Mouse (Mus musculus) kidney, embryonic 15.5 days (tissue): Measurements from ENCODE around the gene Mgmt. TPM values are rescaled to one million over a fixed set of nuclear protein-coding genes. Genes with fewer than 3 reads are reported as not detected.

Experiments used
- ATAC-seq: fragments of 200-750 bp; cut with Nextera tagmentation; replicated peaks from 2 replicates; pipeline ENCODE4 v1.8.0; 2017; ENCODE audit warnings: moderate TSS enrichment; ENCODE audit not compliant: low FRiP score
- H3K27ac ChIP-seq: fragments of 300-500 bp; sonication (generic); 2 replicates; pipeline ENCODE4 v1.5.1; 2015; ENCODE audit warnings: mild to moderate bottlenecking, inconsistent platforms
- H3K27me3 ChIP-seq: fragments of 300-500 bp; sonication (generic); 2 replicates; pipeline ENCODE4 v1.6.1; 2015; ENCODE audit warnings: inconsistent platforms
- H3K36me3 ChIP-seq: fragments of 300-500 bp; sonication (generic); 2 replicates; pipeline ENCODE4 v1.6.1; 2015; ENCODE audit warnings: inconsistent platforms
- H3K4me1 ChIP-seq: fragments of 300-500 bp; sonication (generic); 2 replicates; pipeline ENCODE4 v1.6.1; 2015; ENCODE audit warnings: inconsistent platforms
- H3K4me2 ChIP-seq: fragments of 300-500 bp; sonication (generic); 2 replicates; pipeline ENCODE4 v1.6.1; 2015; ENCODE audit warnings: moderate library complexity, mild to moderate bottlenecking, inconsistent platforms
- H3K4me3 ChIP-seq: fragments of 300-500 bp; sonication (generic); replicated peaks from 2 replicates; pipeline ENCODE4 v1.5.1; 2015; ENCODE audit warnings: mild to moderate bottlenecking, inconsistent platforms
- H3K9ac ChIP-seq: fragments of 300-500 bp; sonication (generic); 2 replicates; pipeline ENCODE4 v1.6.1; 2015; ENCODE audit warnings: mild to moderate bottlenecking, inconsistent platforms
- H3K9me3 ChIP-seq: fragments of 300-500 bp; sonication (generic); replicated peaks from 2 replicates; pipeline ENCODE4 v1.6.1; 2016; ENCODE audit warnings: inconsistent platforms
- WGBS: fragments of 180-500 bp; shearing (Covaris S2); methylation state at CpG from one replicate; pipeline ENCODE4 v1.1.7; 2015; ENCODE audit warnings: mixed read lengths; 5-methylcytosine and 5-hydroxymethylcytosine counted together
- polyA plus RNA-seq: library from polyadenylated mRNA; unstranded; fragments of >200 nt; fragmentation: Nextera tagmentation; extraction: Ambion mirVana; gene quantifications from 2 replicates; pipeline ENCODE4 v1.2.1, GENCODE M21; 2015

The Mgmt gene
- polyA plus RNA-seq, 1 experiment from 2014 or later: 5.8 TPM

GRCm38 (mm10) chr7:137087136-137087535 lies 192.7 kb downstream of the Mgmt start:
- H3K4me2 ChIP-seq: no peak overlapping the region
- no peaks in the 10 kb centered on the region for H3K9me3 ChIP-seq
- H3K27me3 ChIP-seq: no peaks in the 10 kb centered on the region; the same call in none of the 2 replicates
- peaks cover 30% of the 10 kb centered on the region for H3K4me1 ChIP-seq
- no peak overlapping the region for H3K27ac ChIP-seq
- 50% methylated on average over 6 of the region's 6 CpGs for WGBS
- H3K36me3 ChIP-seq: no peaks in the 10 kb centered on the region
- no peak overlapping the region for H3K9ac ChIP-seq
- no peak for ATAC-seq
- H3K4me3 ChIP-seq: no peak overlapping the region

- H3K27ac ChIP-seq: no peak overlapping the region
- H3K9me3 ChIP-seq: no peaks in the 10 kb centered on the region
- no peaks in the 10 kb centered on the region for H3K36me3 ChIP-seq
- peaks cover 27% of the 10 kb centered on the region for H3K4me1 ChIP-seq
- no peak overlapping the region for H3K4me2 ChIP-seq
- WGBS: 91% methylated on average over 6 of the region's 6 CpGs
- H3K27me3 ChIP-seq: no peaks in the 10 kb centered on the region; the same call in none of the 2 replicates
- H3K9ac ChIP-seq: no peak overlapping the region
- no peak overlapping the region for H3K4me3 ChIP-seq
- no peak for ATAC-seq
Measured at GRCm38 (mm10) chr7:137088141-137088540, 193.7 kb downstream of the Mgmt start.

- H3K4me1 ChIP-seq: no peaks in the 10 kb centered on the region
- no peak overlapping the region for H3K4me3 ChIP-seq
- no peaks in the 10 kb centered on the region for H3K27me3 ChIP-seq
- H3K9me3 ChIP-seq: no peaks in the 10 kb centered on the region
- no peak overlapping the region for H3K27ac ChIP-seq
- H3K4me2 ChIP-seq: no peak overlapping the region
- ATAC-seq: no peak
- no peak overlapping the region for H3K9ac ChIP-seq
- WGBS: 95% methylated on average over 1 of the region's 1 CpGs
- H3K36me3 ChIP-seq: no peaks in the 10 kb centered on the region
Measured at GRCm38 (mm10) chr7:137094551-137094950, 200.1 kb downstream of the Mgmt start.

GRCm38 (mm10) chr7:137095702-137096101 lies 201.3 kb downstream of the Mgmt start:
- no peak overlapping the region for H3K27ac ChIP-seq
- no peak overlapping the region for H3K4me3 ChIP-seq
- H3K4me1 ChIP-seq: no peaks in the 10 kb centered on the region
- ATAC-seq: no peak
- H3K27me3 ChIP-seq: no peaks in the 10 kb centered on the region
- WGBS: 89% methylated on average over 1 of the region's 1 CpGs
- no peak overlapping the region for H3K9ac ChIP-seq
- no peak overlapping the region for H3K4me2 ChIP-seq
- H3K36me3 ChIP-seq: no peaks in the 10 kb centered on the region
- H3K9me3 ChIP-seq: no peaks in the 10 kb centered on the region

GRCm38 (mm10) chr7:137099766-137100165 lies 205.4 kb downstream of the Mgmt start:
- Histone ChIP-seq H3K27me3 (no peaks in the 10 kb centered on the region), H3K4me3 (no peak overlapping the region), H3K9me3 (no peaks in the 10 kb centered on the region), H3K36me3 (no peaks in the 10 kb centered on the region), H3K27ac (no peak overlapping the region), H3K4me2 (no peak overlapping the region), H3K4me1 (no peaks in the 10 kb centered on the region), H3K9ac (no peak overlapping the region)
- 84% methylated on average over 3 of the region's 3 CpGs for WGBS
- no peak for ATAC-seq

GRCm38 (mm10) chr7:137102606-137103195 lies 208.3 kb downstream of the Mgmt start:
- H3K27me3 ChIP-seq: no peaks in the 10 kb centered on the region
- H3K4me1 ChIP-seq: no peaks in the 10 kb centered on the region
- H3K36me3 ChIP-seq: no peaks in the 10 kb centered on the region
- H3K9ac ChIP-seq: no peak overlapping the region
- no peak for ATAC-seq
- H3K4me3 ChIP-seq: no peak overlapping the region
- no peak overlapping the region for H3K4me2 ChIP-seq
- WGBS: 87% methylated on average over 10 of the region's 10 CpGs
- no peaks in the 10 kb centered on the region for H3K9me3 ChIP-seq
- no peak overlapping the region for H3K27ac ChIP-seq

DNA sequence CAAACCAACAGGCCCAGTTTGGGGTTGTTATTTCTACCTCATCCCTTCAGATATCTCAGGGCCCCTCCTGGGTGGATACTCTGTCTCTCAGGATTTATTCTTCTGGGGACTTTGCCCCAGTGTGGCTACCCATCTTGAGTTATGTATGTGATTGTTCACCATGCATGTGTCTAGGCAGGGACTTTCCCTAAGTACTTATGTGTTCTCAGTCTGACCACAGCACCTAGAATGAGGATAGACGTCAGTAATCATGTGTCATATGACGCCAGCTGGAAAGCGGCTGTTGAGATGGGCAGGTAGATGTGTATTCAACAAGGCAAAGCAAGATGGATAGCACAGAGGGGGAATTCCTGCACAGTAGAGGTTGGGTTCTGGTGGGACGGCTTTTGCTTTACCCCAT lies 217.7 kb downstream of the Mgmt start:
- 97% methylated on average over 4 of the region's 4 CpGs for WGBS
- no peak overlapping the region for H3K4me3 ChIP-seq
- H3K4me1 ChIP-seq: no peaks in the 10 kb centered on the region
- no peak for ATAC-seq
- no peak overlapping the region for H3K27ac ChIP-seq
- H3K4me2 ChIP-seq: no peak overlapping the region
- H3K27me3 ChIP-seq: no peaks in the 10 kb centered on the region
- H3K9ac ChIP-seq: no peak overlapping the region
- H3K36me3 ChIP-seq: no peaks in the 10 kb centered on the region
- H3K9me3 ChIP-seq: peaks cover 13% of the 10 kb centered on the region; the same call in 1 of the 2 replicates

DNA sequence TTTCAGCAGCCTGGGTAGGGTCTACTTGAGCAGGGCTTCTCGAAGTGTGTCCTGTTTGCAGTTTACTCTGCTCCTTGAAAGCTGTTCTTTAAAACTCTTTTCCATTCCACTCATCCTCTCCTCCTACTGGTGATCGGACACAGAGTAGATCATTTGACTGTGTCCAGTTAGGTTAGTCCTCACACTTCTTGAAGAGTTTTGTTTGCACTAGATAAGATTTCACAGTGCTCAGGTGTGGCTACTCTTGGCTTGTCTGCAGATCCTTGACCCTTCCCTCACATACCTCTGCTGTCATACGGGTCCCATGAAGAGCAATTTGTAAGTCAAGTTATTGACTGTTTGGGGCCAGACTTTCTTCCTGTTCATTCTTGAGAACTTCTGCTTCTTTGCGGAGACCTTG lies 221.8 kb downstream of the Mgmt start:
- ATAC-seq: no peak
- Histone ChIP-seq H3K27ac (no peak overlapping the region), H3K4me3 (no peak overlapping the region), H3K27me3 (no peaks in the 10 kb centered on the region), H3K9ac (no peak overlapping the region), H3K4me1 (0 out of 2 replicates have a peak, but pooled peaks cover 2% of the 10 kb centered on the region), H3K4me2 (no peak overlapping the region), H3K9me3 (peaks cover 13% of the 10 kb centered on the region; the same call in 1 of the 2 replicates), H3K36me3 (no peaks in the 10 kb centered on the region)
- WGBS: 82% methylated on average over 4 of the region's 4 CpGs

- no peak overlapping the region for H3K27ac ChIP-seq
- H3K9ac ChIP-seq: no peak overlapping the region
- 0 out of 2 replicates have a peak, but pooled peaks cover 5% of the 10 kb centered on the region for H3K4me1 ChIP-seq
- H3K36me3 ChIP-seq: no peaks in the 10 kb centered on the region
- no peak overlapping the region for H3K4me3 ChIP-seq
- ATAC-seq: no peak
- no peaks in the 10 kb centered on the region for H3K9me3 ChIP-seq
- 78% methylated on average over 16 of the region's 16 CpGs for WGBS
- no peaks in the 10 kb centered on the region for H3K27me3 ChIP-seq
- no peak overlapping the region for H3K4me2 ChIP-seq
Measured at GRCm38 (mm10) chr7:137121243-137121858, 226.9 kb downstream of the Mgmt start.

- H3K36me3 ChIP-seq: no peaks in the 10 kb centered on the region
- H3K4me3 ChIP-seq: no peak overlapping the region
- ATAC-seq: no peak
- no peaks in the 10 kb centered on the region for H3K9me3 ChIP-seq
- 84% methylated on average over 8 of the region's 8 CpGs for WGBS
- peaks cover 7% of the 10 kb centered on the region for H3K27me3 ChIP-seq
- H3K27ac ChIP-seq: no peak overlapping the region
- no peaks in the 10 kb centered on the region for H3K4me1 ChIP-seq
- no peak overlapping the region for H3K4me2 ChIP-seq
- H3K9ac ChIP-seq: no peak overlapping the region
Measured at GRCm38 (mm10) chr7:137128726-137129125, 234.3 kb downstream of the Mgmt start.

- Histone ChIP-seq H3K4me2 (no peak overlapping the region), H3K4me3 (no peak overlapping the region), H3K27ac (no peak overlapping the region), H3K36me3 (no peaks in the 10 kb centered on the region), H3K9me3 (no peaks in the 10 kb centered on the region), H3K27me3 (peaks cover 7% of the 10 kb centered on the region), H3K9ac (no peak overlapping the region), H3K4me1 (no peaks in the 10 kb centered on the region)
- ATAC-seq: no peak
- 82% methylated on average over 10 of the region's 10 CpGs for whole genome bisulfite sequencing
Measured at GRCm38 (mm10) chr7:137130211-137130610, 235.8 kb downstream of the Mgmt start.

DNA sequence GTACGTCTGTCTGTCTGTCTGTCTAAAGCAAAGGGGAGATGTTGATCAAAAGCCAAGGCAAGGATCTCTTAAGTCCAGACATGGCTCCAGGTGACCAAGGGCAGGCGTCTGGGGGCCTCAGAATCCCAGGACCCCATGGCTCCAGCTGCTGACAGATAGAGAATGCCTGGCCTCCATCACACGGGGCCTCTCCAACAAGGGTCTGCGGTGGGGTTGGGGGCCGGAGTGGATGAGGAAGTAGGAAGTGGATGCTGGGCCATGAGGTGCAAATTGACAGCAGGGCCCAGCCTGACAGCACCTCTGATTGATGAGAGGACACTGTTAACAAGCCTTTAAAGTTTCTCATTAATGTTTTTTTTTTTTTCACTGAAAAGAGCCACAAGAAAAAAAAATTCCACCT lies 237.5 kb downstream of the Mgmt start:
- H3K4me2 ChIP-seq: no peak overlapping the region
- H3K27me3 ChIP-seq: peaks cover 7% of the 10 kb centered on the region
- H3K36me3 ChIP-seq: no peaks in the 10 kb centered on the region
- no peak overlapping the region for H3K9ac ChIP-seq
- WGBS: 69% methylated on average over 5 of the region's 5 CpGs
- no peaks in the 10 kb centered on the region for H3K9me3 ChIP-seq
- no peaks in the 10 kb centered on the region for H3K4me1 ChIP-seq
- H3K4me3 ChIP-seq: no peak overlapping the region
- no peak overlapping the region for H3K27ac ChIP-seq
- no peak for ATAC-seq

DNA sequence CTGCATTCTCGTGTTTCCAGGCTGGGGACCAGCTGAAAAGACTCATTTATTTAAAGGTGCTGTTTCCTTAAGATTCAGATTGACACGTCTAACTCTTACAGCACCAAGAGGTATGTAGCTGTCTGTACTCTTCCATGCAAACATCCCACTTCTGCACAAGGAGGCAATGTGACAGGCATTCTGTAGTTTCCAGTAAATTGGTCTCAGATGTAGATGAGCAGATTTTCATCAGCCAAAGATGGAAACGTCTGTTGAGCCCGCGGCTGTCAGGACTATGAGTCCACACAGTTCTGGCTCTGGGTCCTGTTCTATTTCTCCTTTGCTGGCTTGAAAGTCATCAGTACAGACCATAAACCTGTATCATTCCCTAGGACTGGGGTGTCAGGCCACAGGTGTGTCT lies 243.7 kb downstream of the Mgmt start:
- H3K4me3 ChIP-seq: no peak overlapping the region
- H3K27me3 ChIP-seq: no peaks in the 10 kb centered on the region
- no peaks in the 10 kb centered on the region for H3K36me3 ChIP-seq

More for the DNA sequence above, 243.7 kb downstream of the Mgmt start:
- WGBS: 60% methylated on average over 5 of the region's 5 CpGs
- Histone ChIP-seq H3K27ac (no peak overlapping the region), H3K4me2 (no peak overlapping the region), H3K9me3 (no peaks in the 10 kb centered on the region), H3K4me1 (no peaks in the 10 kb centered on the region), H3K9ac (no peak overlapping the region)
- no peak for ATAC-seq
